Mouse (Mus musculus): ENCODE data around the gene Mbd3.

DNA sequence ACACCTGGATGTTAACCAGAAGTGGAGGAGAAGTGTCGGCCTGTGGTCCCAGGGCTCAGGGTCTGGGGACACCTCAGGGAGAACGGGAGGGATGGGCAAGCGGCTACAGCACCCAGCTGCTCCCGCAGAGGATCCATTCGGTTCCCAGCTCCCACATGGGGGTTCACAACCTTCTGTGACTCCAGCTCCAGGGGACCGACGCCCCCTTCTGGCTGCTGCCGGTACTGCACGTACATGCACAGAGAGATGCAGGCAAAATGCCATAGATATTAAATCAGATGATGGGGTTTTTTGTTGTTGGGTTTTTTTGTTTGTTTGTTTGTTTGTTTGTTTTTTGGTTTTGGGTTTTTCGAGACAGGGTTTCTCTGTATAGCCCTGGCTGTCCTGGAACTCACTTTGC is 21.6 kb downstream of the Mbd3 start:
- TF ChIP-seq CTCF (IDR thresholded peaks at IDR 0.05; ENCODE audit: borderline replicate concordance, control insufficient read depth, extremely low read depth, insufficient read depth, low read length, poor library complexity) (peak; percentile 86; the same call in 1 of the 2 replicates), POLR2A (IDR thresholded peaks at IDR 0.05; ENCODE audit: control insufficient read depth, extremely low read depth, insufficient read depth, low read length, poor library complexity) (no peak)

Measured in thymus, adult 2 months (tissue).